Mouse (Mus musculus): ENCODE data around the gene Nab2. TPM values are rescaled to one million over a fixed set of nuclear protein-coding genes. Genes with fewer than 3 reads are reported as not detected.

Nab2 gene
- polyA plus RNA-seq, 2 experiments: 0.88 to 4.1 TPM

GRCm38 (mm10) chr10:127674794-127675522 lies 6.6 kb upstream of the Nab2 start:
- Histone ChIP-seq H3K4me3 (ENCODE audit: insufficient read depth in 1 of 2, low read depth in 2 of 2, low read length in 2 of 2) (no peak overlapping the region), H3K4me2 (ENCODE audit: low read depth) (no peak overlapping the region), H3K27ac (no peak overlapping the region), H3K27me3 (ENCODE audit: control insufficient read depth, insufficient read depth, low read length) (no peaks in the 10 kb centered on the region), H3K4me1 (replicated peaks; ENCODE audit: control insufficient read depth in 2 of 2, insufficient read depth in 2 of 2, low read length in 1 of 2) (peaks cover 4 to 6% of the 10 kb centered on the region in 2 experiments), H3K9ac (replicated peaks) (no peak overlapping the region), H3K9me3 (ENCODE audit: control insufficient read depth, low read length) (no peaks in the 10 kb centered on the region), H3K36me3 (replicated peaks; ENCODE audit: control insufficient read depth, insufficient read depth, low read depth) (no peaks in the 10 kb centered on the region)
- ATAC-seq (ENCODE audit: insufficient read depth) (peak; percentile 1; the same call in 1 of the 2 replicates), DNase-seq (ENCODE audit: low read depth in 3 of 3, low spot score in 3 of 3) (peak; percentile 60 to 66 (median 60))
- TF ChIP-seq EP300 (IDR thresholded peaks at IDR 0.05; ENCODE audit: low read depth): 0 out of 2 replicates have a peak, but pooled peaks have one; percentile 6
- TF ChIP-seq CTCF (IDR thresholded peaks at IDR 0.05; ENCODE audit: low read depth): peak; percentile 99
- WGBS (ENCODE audit: insufficient replicate concordance): 83% methylated on average over 8 of the region's 8 CpGs

GRCm38 (mm10) chr10:127674046-127674655 lies 5.8 kb upstream of the Nab2 start:
- 73% methylated on average over 6 of the region's 6 CpGs for WGBS (ENCODE audit: insufficient replicate concordance)
- DNase-seq (ENCODE audit: low read depth in 3 of 3, low spot score in 3 of 3): no peak
- TF ChIP-seq EP300 (IDR thresholded peaks at IDR 0.05; ENCODE audit: low read depth) (0 out of 2 replicates have a peak, but pooled peaks have one; percentile 4), CTCF (IDR thresholded peaks at IDR 0.05; ENCODE audit: low read depth) (no peak)
- H3K4me3 ChIP-seq (ENCODE audit: insufficient read depth in 1 of 2, low read depth in 2 of 2, low read length in 2 of 2): no peak overlapping the region
- H3K27me3 ChIP-seq (ENCODE audit: control insufficient read depth, insufficient read depth, low read length): no peaks in the 10 kb centered on the region
- H3K27ac ChIP-seq: no peak overlapping the region
- H3K4me2 ChIP-seq (ENCODE audit: low read depth): no peak overlapping the region
- H3K4me1 ChIP-seq (replicated peaks; ENCODE audit: control insufficient read depth in 2 of 2, insufficient read depth in 2 of 2, low read length in 1 of 2): peaks cover 4 to 6% of the 10 kb centered on the region in 2 experiments
- H3K9me3 ChIP-seq (ENCODE audit: control insufficient read depth, low read length): no peaks in the 10 kb centered on the region
- H3K9ac ChIP-seq (replicated peaks): no peak overlapping the region
- no peaks in the 10 kb centered on the region for H3K36me3 ChIP-seq (replicated peaks; ENCODE audit: control insufficient read depth, insufficient read depth, low read depth)
- no peak for ATAC-seq (ENCODE audit: insufficient read depth)

- TF ChIP-seq EP300 (IDR thresholded peaks at IDR 0.05; ENCODE audit: low read depth) (no peak), CTCF (IDR thresholded peaks at IDR 0.05; ENCODE audit: low read depth) (peak; percentile 83)
- H3K27me3 ChIP-seq (ENCODE audit: control insufficient read depth, insufficient read depth, low read length): peaks cover 25% of the 10 kb centered on the region
- ATAC-seq (ENCODE audit: insufficient read depth) (no peak), DNase-seq (ENCODE audit: low read depth in 3 of 3, low spot score in 3 of 3) (no peak)
- H3K4me1 ChIP-seq (replicated peaks; ENCODE audit: control insufficient read depth in 2 of 2, insufficient read depth in 2 of 2, low read length in 1 of 2): peaks cover 0 to 4% of the 10 kb centered on the region in 2 experiments; a peak in 2 of 4 replicates
- no peak overlapping the region for H3K9ac ChIP-seq (replicated peaks)
- 19% methylated on average over 2 of the region's 2 CpGs for WGBS (ENCODE audit: insufficient replicate concordance)
- no peaks in the 10 kb centered on the region for H3K36me3 ChIP-seq (replicated peaks; ENCODE audit: control insufficient read depth, insufficient read depth, low read depth)
- H3K4me3 ChIP-seq (ENCODE audit: insufficient read depth in 1 of 2, low read depth in 2 of 2, low read length in 2 of 2): no peak overlapping the region
- no peaks in the 10 kb centered on the region for H3K9me3 ChIP-seq (ENCODE audit: control insufficient read depth, low read length)
- no peak overlapping the region for H3K4me2 ChIP-seq (ENCODE audit: low read depth)
- no peak overlapping the region for H3K27ac ChIP-seq
Measured at GRCm38 (mm10) chr10:127671276-127671675, 2.9 kb upstream of the Nab2 start.

- DNase-seq (ENCODE audit: low read depth in 3 of 3, low spot score in 3 of 3) (no peak), ATAC-seq (ENCODE audit: insufficient read depth) (no peak)
- no peak overlapping the region for H3K4me3 ChIP-seq (ENCODE audit: insufficient read depth in 1 of 2, low read depth in 2 of 2, low read length in 2 of 2)
- no peaks in the 10 kb centered on the region for H3K9me3 ChIP-seq (ENCODE audit: control insufficient read depth, low read length)
- H3K36me3 ChIP-seq (replicated peaks; ENCODE audit: control insufficient read depth, insufficient read depth, low read depth): no peaks in the 10 kb centered on the region
- H3K27ac ChIP-seq: no peak overlapping the region
- 33% methylated on average over 2 of the region's 2 CpGs for WGBS (ENCODE audit: insufficient replicate concordance)
- 0 out of 4 replicates have a peak, but pooled peaks cover 0 to 4% of the 10 kb centered on the region in 2 experiments for H3K4me1 ChIP-seq (replicated peaks; ENCODE audit: control insufficient read depth in 2 of 2, insufficient read depth in 2 of 2, low read length in 1 of 2)
- TF ChIP-seq CTCF (IDR thresholded peaks at IDR 0.05; ENCODE audit: low read depth) (no peak), EP300 (IDR thresholded peaks at IDR 0.05; ENCODE audit: low read depth) (no peak)
- H3K27me3 ChIP-seq (ENCODE audit: control insufficient read depth, insufficient read depth, low read length): peaks cover 36% of the 10 kb centered on the region
- H3K4me2 ChIP-seq (ENCODE audit: low read depth): no peak overlapping the region
- no peak overlapping the region for H3K9ac ChIP-seq (replicated peaks)
Measured at GRCm38 (mm10) chr10:127670185-127670584, 1.8 kb upstream of the Nab2 start.

- peaks cover 46% of the 10 kb centered on the region for H3K27me3 ChIP-seq (ENCODE audit: control insufficient read depth, insufficient read depth, low read length)
- WGBS (ENCODE audit: insufficient replicate concordance): 41% methylated on average over 7 of the region's 7 CpGs
- no peak overlapping the region for H3K4me3 ChIP-seq (ENCODE audit: insufficient read depth in 1 of 2, low read depth in 2 of 2, low read length in 2 of 2)
- H3K4me1 ChIP-seq (replicated peaks; ENCODE audit: control insufficient read depth in 2 of 2, insufficient read depth in 2 of 2, low read length in 1 of 2): 0 out of 4 replicates have a peak, but pooled peaks cover 0 to 4% of the 10 kb centered on the region in 2 experiments
- H3K36me3 ChIP-seq (replicated peaks; ENCODE audit: control insufficient read depth, insufficient read depth, low read depth): no peaks in the 10 kb centered on the region
- TF ChIP-seq EP300 (IDR thresholded peaks at IDR 0.05; ENCODE audit: low read depth) (no peak), CTCF (IDR thresholded peaks at IDR 0.05; ENCODE audit: low read depth) (no peak)
- peak overlapping the region; percentile 65; the same call in 1 of the 2 replicates for H3K4me2 ChIP-seq (ENCODE audit: low read depth)
- DNase-seq (ENCODE audit: low read depth in 3 of 3, low spot score in 3 of 3): no peak
- H3K9me3 ChIP-seq (ENCODE audit: control insufficient read depth, low read length): no peaks in the 10 kb centered on the region
- no peak overlapping the region for H3K9ac ChIP-seq (replicated peaks)
- no peak for ATAC-seq (ENCODE audit: insufficient read depth)
- H3K27ac ChIP-seq: no peak overlapping the region
Measured at GRCm38 (mm10) chr10:127669170-127669569, 802 bp upstream of the Nab2 start.

Measured in liver, embryonic 14.5 days (tissue).